Mouse (Mus musculus): ENCODE measurements at regions not wholly inside any gene's neighbourhood (a gene's known extent, or its start where the extent isn't known, plus 50 kb on each side); places are given as distances from the start of the nearest gene placed in this dataset.

DNA sequence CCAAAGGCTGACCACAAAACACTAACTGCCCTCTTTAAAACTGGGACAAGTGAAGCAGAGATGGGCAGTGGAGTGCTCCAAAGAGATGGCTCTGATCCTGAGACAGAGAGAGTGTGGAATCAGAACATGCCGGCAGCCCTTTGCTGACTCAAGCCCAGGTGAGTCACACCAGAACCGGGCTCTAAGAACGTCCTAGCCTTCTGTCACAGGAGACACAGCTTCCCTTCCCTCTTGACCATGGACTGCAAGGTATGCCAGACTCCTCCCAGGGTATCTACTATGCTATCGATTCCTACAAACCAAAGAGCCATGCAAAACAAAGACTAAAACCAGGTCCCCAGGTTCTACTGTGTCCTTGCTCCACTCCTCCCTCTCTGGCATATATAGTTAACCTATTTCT, 98.0 kb downstream of the Dhx15 start:
- Histone ChIP-seq H3K4me3 (ENCODE audit: low read depth, low read length) (no peak overlapping the region), H3K27me3 (ENCODE audit: control insufficient read depth, insufficient read depth, low read length) (no peaks in the 10 kb centered on the region), H3K4me1 (replicated peaks; ENCODE audit: control insufficient read depth, insufficient read depth, low read length) (no peaks in the 10 kb centered on the region), H3K27ac (ENCODE audit: low read depth, low read length) (no peak overlapping the region), H3K36me3 (ENCODE audit: control insufficient read depth, insufficient read depth, low read length) (no peaks in the 10 kb centered on the region), H3K9ac (ENCODE audit: low read depth, low read length) (no peak overlapping the region), H3K9me3 (ENCODE audit: control insufficient read depth, low read length) (no peaks in the 10 kb centered on the region), H3K4me2 (replicated peaks; ENCODE audit: low read depth, low read length) (no peak overlapping the region)
- DNase-seq (ENCODE audit: low spot score) (no peak), ATAC-seq (ENCODE audit: low FRiP score) (no peak)
- WGBS: 93% methylated on average over 4 of the region's 4 CpGs

DNA sequence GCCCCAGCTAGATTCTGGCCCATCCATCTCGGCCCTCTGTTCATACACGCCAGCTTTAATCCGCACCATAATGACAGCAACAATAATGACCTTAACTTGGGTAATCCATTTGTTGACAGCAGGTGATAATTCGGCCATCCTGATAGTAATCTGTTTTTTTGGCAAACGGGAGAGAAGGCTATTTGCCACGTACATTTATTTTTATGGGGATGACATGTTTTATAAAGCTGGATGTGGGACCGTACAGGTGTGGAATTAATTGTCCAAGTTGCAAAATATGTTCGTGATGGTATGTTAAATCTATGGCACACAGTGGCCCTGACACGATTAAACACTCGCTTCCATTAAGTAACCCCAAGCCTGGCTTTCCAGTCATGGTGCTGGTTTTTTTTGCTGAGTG, 102.2 kb downstream of the Dhx15 start:
- 85% methylated on average over 10 of the region's 10 CpGs for WGBS
- DNase-seq (ENCODE audit: low spot score): no peak

DNA sequence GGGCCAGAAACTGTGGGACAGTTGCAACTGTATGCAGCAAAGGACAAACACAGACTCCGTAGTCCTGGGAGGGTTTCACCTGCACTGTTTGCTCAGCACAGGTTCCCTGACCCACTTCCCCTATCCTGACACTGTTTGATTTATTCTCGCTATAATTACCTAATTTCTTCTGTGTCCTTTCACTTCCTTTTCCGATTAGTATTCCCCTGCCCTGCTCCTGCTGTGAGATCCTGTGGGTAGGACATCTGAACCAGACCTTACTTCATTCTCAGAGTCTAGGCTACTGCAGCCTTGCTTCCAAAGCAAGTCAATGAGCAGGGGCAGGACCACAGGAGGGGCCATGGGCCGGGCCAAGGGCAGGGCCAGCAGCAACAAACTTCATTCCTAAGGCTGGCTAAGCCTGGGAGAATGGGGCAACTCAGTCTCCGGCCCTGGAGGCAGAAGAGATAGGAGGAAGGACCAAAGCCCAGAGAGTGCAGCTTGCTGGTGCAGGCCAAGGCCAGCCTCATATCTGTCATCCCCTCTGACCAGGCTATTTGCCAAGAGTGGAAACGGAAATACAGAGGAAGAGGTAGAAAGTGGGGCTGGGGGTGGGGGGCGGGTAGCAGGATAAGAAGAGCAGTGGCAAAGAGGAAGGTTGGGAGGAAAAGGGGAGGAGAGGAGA, 103.4 kb downstream of the Dhx15 start:
- H3K27ac ChIP-seq (ENCODE audit: low read depth, low read length): no peak overlapping the region
- H3K4me1 ChIP-seq (replicated peaks; ENCODE audit: control insufficient read depth, insufficient read depth, low read length): no peaks in the 10 kb centered on the region
- DNase-seq (ENCODE audit: low spot score) (no peak), ATAC-seq (ENCODE audit: low FRiP score) (no peak)
- H3K36me3 ChIP-seq (ENCODE audit: control insufficient read depth, insufficient read depth, low read length): no peaks in the 10 kb centered on the region
- no peaks in the 10 kb centered on the region for H3K27me3 ChIP-seq (ENCODE audit: control insufficient read depth, insufficient read depth, low read length)
- H3K9me3 ChIP-seq (ENCODE audit: control insufficient read depth, low read length): no peaks in the 10 kb centered on the region
- H3K4me2 ChIP-seq (replicated peaks; ENCODE audit: low read depth, low read length): no peak overlapping the region
- H3K9ac ChIP-seq (ENCODE audit: low read depth, low read length): no peak overlapping the region
- 55% methylated on average over 7 of the region's 7 CpGs for WGBS
- H3K4me3 ChIP-seq (ENCODE audit: low read depth, low read length): no peak overlapping the region

More for the DNA sequence above, 102.2 kb downstream of the Dhx15 start:
- no peak for ATAC-seq (ENCODE audit: low FRiP score)
- Histone ChIP-seq H3K36me3 (ENCODE audit: control insufficient read depth, insufficient read depth, low read length) (no peaks in the 10 kb centered on the region), H3K4me2 (replicated peaks; ENCODE audit: low read depth, low read length) (no peak overlapping the region), H3K4me1 (replicated peaks; ENCODE audit: control insufficient read depth, insufficient read depth, low read length) (no peaks in the 10 kb centered on the region), H3K9me3 (ENCODE audit: control insufficient read depth, low read length) (no peaks in the 10 kb centered on the region), H3K27me3 (ENCODE audit: control insufficient read depth, insufficient read depth, low read length) (no peaks in the 10 kb centered on the region), H3K4me3 (ENCODE audit: low read depth, low read length) (no peak overlapping the region), H3K9ac (ENCODE audit: low read depth, low read length) (no peak overlapping the region), H3K27ac (ENCODE audit: low read depth, low read length) (no peak overlapping the region)

DNA sequence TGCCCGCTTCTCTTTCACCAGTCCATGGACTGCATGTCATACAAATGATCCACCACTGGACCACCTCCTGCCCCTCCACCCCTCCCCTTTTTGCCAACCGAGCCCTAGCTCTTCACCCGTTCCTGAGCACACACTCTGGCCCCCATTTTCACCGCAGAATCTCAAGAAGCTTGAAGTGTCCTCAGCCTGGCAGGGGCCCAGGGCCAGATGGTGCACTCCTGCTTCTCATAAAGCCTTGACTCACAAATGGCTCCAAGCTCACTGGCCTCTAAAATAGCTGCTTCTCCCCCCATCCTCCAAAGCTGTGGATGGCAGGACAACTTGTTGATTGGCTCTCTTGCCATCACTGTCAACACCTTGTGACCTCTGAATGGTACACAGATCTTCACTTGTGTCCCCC, 110.0 kb downstream of the Dhx15 start:
- H3K4me3 ChIP-seq (ENCODE audit: low read depth, low read length): no peak overlapping the region
- no peak for DNase-seq (ENCODE audit: low spot score)
- no peak overlapping the region for H3K4me2 ChIP-seq (replicated peaks; ENCODE audit: low read depth, low read length)
- H3K4me1 ChIP-seq (replicated peaks; ENCODE audit: control insufficient read depth, insufficient read depth, low read length): no peaks in the 10 kb centered on the region
- no peaks in the 10 kb centered on the region for H3K9me3 ChIP-seq (ENCODE audit: control insufficient read depth, low read length)
- ATAC-seq (ENCODE audit: low FRiP score): no peak
- H3K27me3 ChIP-seq (ENCODE audit: control insufficient read depth, insufficient read depth, low read length): no peaks in the 10 kb centered on the region
- 79% methylated on average over 4 of the region's 4 CpGs for WGBS
- H3K36me3 ChIP-seq (ENCODE audit: control insufficient read depth, insufficient read depth, low read length): no peaks in the 10 kb centered on the region
- H3K9ac ChIP-seq (ENCODE audit: low read depth, low read length): no peak overlapping the region
- H3K27ac ChIP-seq (ENCODE audit: low read depth, low read length): no peak overlapping the region

DNA sequence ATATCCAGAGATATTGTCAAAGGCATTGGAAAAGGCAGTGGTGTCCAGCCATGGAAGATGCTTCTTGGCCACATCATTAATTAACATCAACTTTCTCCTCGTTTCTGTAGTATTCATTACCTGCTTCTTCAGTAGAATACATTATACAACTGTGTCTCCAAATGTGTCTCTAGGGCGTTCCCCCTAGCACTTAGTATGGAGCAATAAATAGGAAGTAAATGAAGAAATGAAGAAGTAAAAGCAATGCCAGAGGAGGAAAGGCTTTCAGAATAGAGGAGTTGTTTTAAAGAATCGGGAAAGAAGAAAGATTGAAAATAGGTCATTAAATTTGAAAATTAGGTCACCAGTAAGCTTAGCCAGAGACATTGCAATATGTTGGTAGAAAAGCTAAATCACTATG, 112.6 kb downstream of the Dhx15 start:
- DNase-seq (ENCODE audit: low spot score): no peak
- Histone ChIP-seq H3K9ac (ENCODE audit: low read depth, low read length) (no peak overlapping the region), H3K9me3 (ENCODE audit: control insufficient read depth, low read length) (no peaks in the 10 kb centered on the region), H3K4me1 (replicated peaks; ENCODE audit: control insufficient read depth, insufficient read depth, low read length) (no peaks in the 10 kb centered on the region), H3K27me3 (ENCODE audit: control insufficient read depth, insufficient read depth, low read length) (no peaks in the 10 kb centered on the region), H3K4me3 (ENCODE audit: low read depth, low read length) (no peak overlapping the region), H3K36me3 (ENCODE audit: control insufficient read depth, insufficient read depth, low read length) (no peaks in the 10 kb centered on the region), H3K27ac (ENCODE audit: low read depth, low read length) (no peak overlapping the region), H3K4me2 (replicated peaks; ENCODE audit: low read depth, low read length) (no peak overlapping the region)
- 86% methylated on average over 3 of the region's 3 CpGs for WGBS
- ATAC-seq (ENCODE audit: low FRiP score): no peak

DNA sequence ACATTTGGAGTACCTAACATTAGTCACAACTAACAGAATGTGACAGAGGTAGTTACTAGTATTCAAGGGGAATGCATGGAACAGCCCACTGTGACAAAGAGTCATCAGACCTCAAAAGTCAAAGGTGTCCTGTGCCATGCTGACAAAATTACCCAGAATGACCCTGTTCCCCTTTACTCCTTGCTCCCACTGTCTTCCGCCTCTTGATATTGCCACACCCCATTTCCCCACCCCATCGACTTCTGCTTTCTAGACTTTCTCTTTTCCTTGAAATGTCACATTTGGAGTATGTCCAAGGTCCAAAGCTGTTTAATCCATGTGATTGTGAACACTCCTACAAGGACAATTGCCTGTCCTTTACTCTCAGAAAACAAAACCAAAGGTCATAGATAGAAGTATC, 115.2 kb downstream of the Dhx15 start:
- no peaks in the 10 kb centered on the region for H3K36me3 ChIP-seq (ENCODE audit: control insufficient read depth, insufficient read depth, low read length)
- H3K4me1 ChIP-seq (replicated peaks; ENCODE audit: control insufficient read depth, insufficient read depth, low read length): no peaks in the 10 kb centered on the region
- H3K4me2 ChIP-seq (replicated peaks; ENCODE audit: low read depth, low read length): no peak overlapping the region
- no peaks in the 10 kb centered on the region for H3K27me3 ChIP-seq (ENCODE audit: control insufficient read depth, insufficient read depth, low read length)
- no peak overlapping the region for H3K9ac ChIP-seq (ENCODE audit: low read depth, low read length)
- no peak overlapping the region for H3K27ac ChIP-seq (ENCODE audit: low read depth, low read length)
- ATAC-seq (ENCODE audit: low FRiP score): no peak
- WGBS: 92% methylated on average over 2 of the region's 2 CpGs
- H3K9me3 ChIP-seq (ENCODE audit: control insufficient read depth, low read length): no peaks in the 10 kb centered on the region
- H3K4me3 ChIP-seq (ENCODE audit: low read depth, low read length): no peak overlapping the region
- DNase-seq (ENCODE audit: low spot score): no peak

DNA sequence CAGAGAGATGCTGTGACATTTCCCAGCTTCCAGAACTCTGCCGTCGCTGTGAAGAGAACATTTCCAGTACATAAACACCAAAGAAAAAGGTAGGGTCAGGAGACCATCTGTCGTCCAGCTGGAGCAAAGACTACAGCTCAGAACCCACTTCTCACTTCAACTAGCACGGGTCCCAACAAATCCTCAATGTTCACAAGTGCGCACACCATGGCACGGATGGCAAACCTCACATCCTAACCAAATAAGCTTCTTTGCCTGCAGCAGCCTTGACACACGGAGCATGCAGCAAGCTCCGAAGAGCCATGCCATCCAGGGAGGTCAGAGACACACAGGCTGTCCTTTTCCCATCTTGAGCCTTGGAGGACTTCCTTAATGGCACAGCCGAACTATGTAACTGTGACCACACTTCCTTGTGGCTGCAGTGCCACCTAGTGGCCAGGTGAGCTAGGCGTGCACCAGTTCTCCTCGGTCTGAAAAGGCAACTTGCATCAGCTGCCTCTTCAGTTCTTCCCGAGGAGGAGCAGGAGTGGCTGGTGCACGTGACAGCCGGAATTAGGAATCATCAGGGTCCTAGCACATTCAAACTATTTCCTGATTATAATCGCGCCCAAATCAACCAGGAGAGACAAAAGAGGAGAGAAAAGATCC, 125.4 kb downstream of the Dhx15 start:
- 39% methylated on average over 16 of the region's 16 CpGs for WGBS
- H3K27ac ChIP-seq (ENCODE audit: low read depth, low read length): no peak overlapping the region

DNA sequence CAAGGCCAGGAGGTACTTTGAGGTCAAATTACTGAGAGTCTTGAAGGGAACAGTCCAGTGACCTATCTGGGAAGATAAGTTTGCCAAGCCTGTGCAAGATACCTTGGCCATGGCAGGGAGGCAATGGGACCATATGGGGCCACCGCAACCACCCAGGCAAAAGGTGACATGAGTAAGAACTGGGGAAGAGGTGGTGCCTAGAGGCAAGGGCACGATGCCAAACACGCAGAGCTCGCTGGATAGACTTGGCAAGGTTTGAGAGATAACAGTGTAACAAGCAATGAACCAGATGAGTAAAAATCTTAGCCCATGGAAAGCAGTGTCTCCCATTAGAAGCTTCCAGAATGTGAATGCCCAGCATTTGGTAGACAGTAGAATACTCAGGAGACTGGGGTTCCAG, 128.1 kb downstream of the Dhx15 start:
- no peak overlapping the region for H3K9ac ChIP-seq (ENCODE audit: low read depth, low read length)
- no peak overlapping the region for H3K4me2 ChIP-seq (replicated peaks; ENCODE audit: low read depth, low read length)
- DNase-seq (ENCODE audit: low spot score): no peak
- H3K27me3 ChIP-seq (ENCODE audit: control insufficient read depth, insufficient read depth, low read length): no peaks in the 10 kb centered on the region
- WGBS: 90% methylated on average over 4 of the region's 4 CpGs
- ATAC-seq (ENCODE audit: low FRiP score): no peak
- H3K4me1 ChIP-seq (replicated peaks; ENCODE audit: control insufficient read depth, insufficient read depth, low read length): no peaks in the 10 kb centered on the region
- no peaks in the 10 kb centered on the region for H3K9me3 ChIP-seq (ENCODE audit: control insufficient read depth, low read length)
- H3K4me3 ChIP-seq (ENCODE audit: low read depth, low read length): no peak overlapping the region
- H3K36me3 ChIP-seq (ENCODE audit: control insufficient read depth, insufficient read depth, low read length): no peaks in the 10 kb centered on the region
- no peak overlapping the region for H3K27ac ChIP-seq (ENCODE audit: low read depth, low read length)

More for the DNA sequence above, 125.4 kb downstream of the Dhx15 start:
- H3K36me3 ChIP-seq (ENCODE audit: control insufficient read depth, insufficient read depth, low read length): no peaks in the 10 kb centered on the region
- no peaks in the 10 kb centered on the region for H3K27me3 ChIP-seq (ENCODE audit: control insufficient read depth, insufficient read depth, low read length)
- no peaks in the 10 kb centered on the region for H3K4me1 ChIP-seq (replicated peaks; ENCODE audit: control insufficient read depth, insufficient read depth, low read length)
- peak; percentile 91 for DNase-seq (ENCODE audit: low spot score)
- ATAC-seq (ENCODE audit: low FRiP score): peak; percentile 92
- no peak overlapping the region for H3K4me2 ChIP-seq (replicated peaks; ENCODE audit: low read depth, low read length)
- H3K4me3 ChIP-seq (ENCODE audit: low read depth, low read length): no peak overlapping the region
- no peaks in the 10 kb centered on the region for H3K9me3 ChIP-seq (ENCODE audit: control insufficient read depth, low read length)
- H3K9ac ChIP-seq (ENCODE audit: low read depth, low read length): no peak overlapping the region

DNA sequence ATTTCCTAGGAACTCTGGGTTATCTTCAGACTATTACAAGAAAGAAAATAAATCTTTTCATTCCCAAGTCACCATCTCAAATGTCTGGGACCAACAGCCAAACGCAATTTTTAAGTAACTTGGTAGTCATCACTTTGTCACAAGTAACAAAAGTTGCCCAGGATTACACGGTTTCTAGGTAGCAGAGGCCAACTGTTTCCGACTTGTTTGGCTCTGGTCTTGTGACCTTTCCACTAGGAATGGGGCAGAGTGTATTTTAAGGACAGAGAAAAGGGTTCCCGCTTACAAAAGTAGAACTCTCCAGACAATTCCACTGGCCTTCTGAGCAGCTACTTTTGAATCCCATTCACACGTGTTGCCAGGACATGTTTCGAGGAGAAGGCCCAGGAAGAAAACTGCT, 129.1 kb downstream of the Dhx15 start:
- Histone ChIP-seq H3K36me3 (ENCODE audit: control insufficient read depth, insufficient read depth, low read length) (no peaks in the 10 kb centered on the region), H3K4me3 (ENCODE audit: low read depth, low read length) (no peak overlapping the region), H3K9me3 (ENCODE audit: control insufficient read depth, low read length) (no peaks in the 10 kb centered on the region), H3K4me1 (replicated peaks; ENCODE audit: control insufficient read depth, insufficient read depth, low read length) (no peaks in the 10 kb centered on the region), H3K27me3 (ENCODE audit: control insufficient read depth, insufficient read depth, low read length) (no peaks in the 10 kb centered on the region), H3K27ac (ENCODE audit: low read depth, low read length) (no peak overlapping the region), H3K9ac (ENCODE audit: low read depth, low read length) (no peak overlapping the region), H3K4me2 (replicated peaks; ENCODE audit: low read depth, low read length) (no peak overlapping the region)
- WGBS: 80% methylated on average over 6 of the region's 6 CpGs
- DNase-seq (ENCODE audit: low spot score) (no peak), ATAC-seq (ENCODE audit: low FRiP score) (no peak)
